Mouse (Mus musculus): Measurements from ENCODE around the gene Ibsp.

Ibsp gene

DNA sequence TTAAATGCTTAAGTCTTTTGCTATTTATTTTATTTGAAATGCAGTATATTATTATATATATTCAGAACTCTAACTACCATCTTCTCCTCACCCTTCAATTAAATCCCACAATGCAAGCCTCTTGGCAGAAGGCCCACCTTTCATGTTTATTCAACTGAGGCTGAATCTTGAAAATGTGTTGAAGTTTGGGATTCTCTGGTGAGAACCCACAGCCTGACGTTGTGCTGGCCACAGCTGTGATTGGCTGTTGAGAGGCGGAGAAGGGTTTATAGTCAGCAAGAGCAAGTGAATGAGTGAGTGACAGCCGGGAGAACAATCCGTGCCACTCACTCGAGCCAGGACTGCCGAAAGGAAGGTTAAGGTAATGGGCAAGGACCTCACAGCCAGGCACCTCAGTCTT lies at the start of gene Ibsp:
TSS of gene Ibsp (plus strand) at position 178 of the 400 bp plus-strand sequence.
- no peak for DNase-seq (ENCODE audit: low spot score in 2 of 2)

DNA sequence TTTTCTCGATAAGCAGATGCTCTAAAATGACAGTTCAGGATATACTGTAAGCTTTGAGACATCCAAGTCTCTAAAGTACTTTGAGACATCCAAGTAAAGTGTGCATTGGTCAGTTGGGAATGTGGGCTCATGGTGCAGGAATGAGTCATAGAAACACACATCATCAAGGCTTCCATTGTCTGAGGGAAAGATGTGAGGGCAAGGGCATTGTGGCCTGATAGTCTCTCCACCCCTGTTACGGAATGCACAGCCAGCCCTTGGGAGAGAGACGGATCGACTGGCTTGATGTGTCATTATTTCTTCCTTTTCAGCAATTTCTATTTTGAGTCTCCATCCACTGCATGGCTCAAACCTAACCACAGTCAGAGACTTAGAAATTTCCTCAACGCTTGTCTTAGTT lies 47.2 kb upstream of the Ibsp start:
- DNase-seq (ENCODE audit: low spot score in 2 of 2) = no peak

DNA sequence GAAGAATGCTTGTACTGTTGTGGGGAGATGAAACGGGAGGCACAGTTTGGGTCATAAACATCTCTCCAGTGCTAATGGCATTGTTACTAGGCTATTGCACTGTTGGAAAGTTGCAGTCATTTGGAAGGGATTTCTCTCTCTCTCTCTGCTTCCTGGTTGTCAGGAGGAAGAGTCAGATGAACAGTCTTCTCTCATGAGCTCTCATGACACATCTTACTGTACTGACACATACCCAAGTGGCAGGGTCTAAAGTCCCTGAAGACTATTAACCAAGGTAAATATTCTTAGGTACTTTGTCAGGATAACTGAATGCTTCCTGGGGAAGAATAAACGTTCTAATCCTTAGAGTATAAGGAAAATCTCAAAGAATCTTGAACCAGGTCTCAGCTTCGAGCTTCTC lies 42.4 kb upstream of the Ibsp start:
- no peak for DNase-seq (ENCODE audit: low spot score in 2 of 2)

DNA sequence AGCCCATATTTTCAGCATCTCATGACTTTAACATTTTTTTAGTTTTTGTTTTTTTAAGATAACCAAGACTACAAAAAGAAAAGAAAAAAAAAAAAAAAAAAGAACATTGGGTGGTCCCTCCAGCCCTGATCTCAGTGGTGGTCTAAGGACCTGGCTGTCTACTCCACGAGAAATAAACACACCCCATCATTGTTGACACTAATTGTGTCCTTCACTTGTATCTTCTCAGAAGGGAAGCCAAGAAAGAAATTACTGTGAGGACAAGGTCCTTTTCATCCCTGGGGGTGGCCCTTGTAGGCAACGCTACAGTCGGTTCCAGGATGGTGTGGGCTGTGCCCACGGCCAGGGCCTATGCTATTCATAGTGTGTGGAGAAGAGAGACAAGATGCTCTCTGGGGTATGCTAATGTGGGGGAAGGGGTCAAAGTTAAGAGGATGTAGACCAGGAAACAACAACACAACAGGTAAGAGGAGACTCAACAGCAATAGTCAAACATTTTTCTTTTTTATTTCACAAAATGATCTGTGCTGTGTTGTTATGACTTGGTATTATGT lies 37.0 kb upstream of the Ibsp start:
- no peak for DNase-seq (ENCODE audit: low spot score in 2 of 2)

DNA sequence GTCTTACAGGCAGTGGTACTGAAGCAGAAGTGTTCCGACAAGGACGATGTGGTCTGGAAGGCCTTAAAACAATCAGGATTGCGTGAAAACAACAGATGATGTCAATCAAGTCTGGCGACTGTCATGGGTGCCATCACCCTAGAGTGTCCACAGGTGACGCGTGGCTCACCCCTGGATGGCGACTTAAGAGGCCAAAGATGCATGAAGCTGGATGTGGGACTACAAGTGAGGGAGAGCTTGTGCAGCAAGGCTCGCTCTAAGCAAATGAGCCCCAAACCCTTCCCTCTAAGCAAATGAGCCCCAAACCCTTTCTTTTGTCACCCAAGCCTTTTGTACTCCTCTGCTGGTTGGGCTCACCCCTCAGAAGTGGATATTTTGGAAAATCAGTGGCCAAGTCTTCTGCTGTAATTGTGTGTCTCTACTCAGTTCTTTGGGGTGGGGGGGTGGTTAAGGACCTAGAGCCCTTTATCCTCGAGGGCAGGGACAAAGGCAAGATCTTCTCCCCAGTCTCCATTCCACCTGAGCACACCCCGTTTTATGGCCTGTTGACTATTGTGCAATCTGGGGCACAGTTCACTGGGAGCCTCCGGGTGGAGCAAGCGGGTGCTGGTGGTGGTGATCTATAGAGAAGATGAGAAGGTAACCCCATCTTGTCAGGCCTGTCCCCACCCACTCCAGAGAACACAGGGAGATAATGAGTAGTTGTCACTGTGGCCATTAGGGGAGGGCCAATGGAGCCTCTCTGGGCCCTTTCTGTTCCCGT lies 35.8 kb upstream of the Ibsp start:
- DNase-seq (ENCODE audit: low spot score in 2 of 2) = no peak

DNA sequence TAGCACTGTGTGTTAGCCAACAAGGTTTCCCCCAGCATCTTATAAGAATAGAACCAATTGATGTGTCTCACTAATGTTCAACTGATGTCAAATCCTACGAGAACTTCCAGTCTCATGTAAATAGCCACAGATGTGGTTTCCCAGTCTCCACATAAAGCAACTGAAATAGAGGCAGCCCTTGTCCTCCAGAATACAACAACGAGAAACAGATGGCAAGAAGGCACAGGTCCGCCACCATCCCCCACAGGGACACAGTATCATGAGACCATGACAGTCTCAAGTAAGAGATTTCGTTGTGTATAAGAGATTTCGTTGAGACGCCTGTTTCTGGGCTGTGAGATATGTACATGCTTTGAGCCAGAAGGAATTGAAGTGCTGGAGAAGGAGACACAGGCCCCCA lies 4.8 kb upstream of the Ibsp start:
- DNase-seq (ENCODE audit: low spot score in 2 of 2) = no peak

DNA sequence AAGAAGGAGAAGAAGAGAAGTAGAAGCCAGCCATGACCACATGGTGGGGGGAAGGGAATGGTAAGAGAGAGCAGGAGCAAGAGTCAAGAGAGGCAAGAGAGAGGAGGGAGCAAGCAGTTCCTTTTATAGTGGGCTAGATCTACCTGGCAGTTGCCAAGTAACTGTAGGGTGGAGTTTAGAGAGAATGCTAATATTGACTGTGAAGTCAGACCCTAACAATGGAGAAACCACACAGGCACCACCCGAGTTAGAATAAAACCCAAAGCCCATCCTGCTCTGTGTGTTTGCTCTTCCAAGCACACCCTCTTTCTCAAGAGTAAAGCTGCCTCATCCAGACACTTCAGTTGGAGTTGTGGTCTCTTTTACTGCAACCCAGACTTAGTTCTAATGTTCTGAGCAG lies 15.1 kb downstream of the Ibsp start:
- DNase-seq (ENCODE audit: low spot score in 2 of 2) = no peak

DNA sequence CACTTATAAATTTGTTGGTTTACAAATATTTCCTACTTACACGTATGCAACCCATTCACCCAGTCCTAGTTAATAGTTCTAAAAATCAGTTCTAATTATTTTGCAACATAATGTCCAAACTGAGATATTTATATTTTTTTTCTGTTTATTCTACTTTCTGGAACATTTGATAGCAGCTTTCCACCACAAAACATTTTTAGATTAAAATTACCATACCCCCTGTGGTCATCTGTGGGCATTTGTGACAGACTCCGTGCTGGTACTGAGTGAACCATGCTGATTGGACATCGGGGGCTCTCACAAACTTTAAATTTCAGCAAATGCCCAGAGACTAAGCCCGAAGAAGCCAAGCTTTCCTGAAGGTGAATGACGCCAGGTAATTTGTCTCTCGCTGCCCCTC lies 26.1 kb downstream of the Ibsp start, which contains the start of gene Mepe:
TSS of gene Mepe (plus strand) at position 301 of the 400 bp plus-strand sequence.
- DNase-seq (ENCODE audit: low spot score in 2 of 2) = no peak

DNA sequence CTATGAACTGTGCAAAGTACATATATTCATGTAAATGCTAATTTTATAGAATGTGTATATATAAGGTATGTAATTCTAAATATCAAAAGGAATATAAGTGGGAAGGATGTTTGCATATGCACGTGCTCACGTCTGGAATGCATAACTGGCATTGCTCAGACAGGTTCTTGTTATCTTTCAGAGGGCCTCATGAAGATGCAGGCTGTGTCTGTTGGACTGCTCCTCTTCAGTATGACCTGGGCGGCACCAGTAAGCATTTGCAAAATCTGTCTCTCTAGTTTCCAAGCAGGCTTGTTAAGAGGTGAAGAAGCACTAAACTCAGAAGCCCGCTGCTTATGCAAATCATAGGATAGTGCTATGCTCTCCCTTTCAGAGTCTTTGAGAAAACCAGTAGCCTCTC lies 27.9 kb downstream of the Ibsp start:
- DNase-seq (ENCODE audit: low spot score in 2 of 2) = no peak

DNA sequence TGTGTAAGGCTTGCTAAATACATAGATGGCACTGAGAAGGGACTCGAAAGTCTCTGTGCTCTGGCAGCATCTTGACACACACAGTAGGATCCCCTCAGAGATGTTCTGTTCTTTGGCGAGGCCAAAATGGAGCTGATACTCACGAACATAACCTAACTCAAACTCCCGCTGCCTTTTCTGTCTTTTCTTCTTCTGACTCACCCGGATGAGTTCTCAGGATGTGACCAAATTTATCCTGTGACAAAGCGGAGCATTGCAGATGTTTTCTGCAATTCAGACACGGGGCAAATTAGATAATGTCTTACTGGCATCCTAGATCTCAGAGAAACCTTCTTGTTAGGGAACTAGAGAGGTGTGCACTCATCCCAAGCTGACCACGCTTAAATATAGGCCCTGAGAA lies 28.4 kb downstream of the Ibsp start:
- no peak for DNase-seq (ENCODE audit: low spot score in 2 of 2)

DNA sequence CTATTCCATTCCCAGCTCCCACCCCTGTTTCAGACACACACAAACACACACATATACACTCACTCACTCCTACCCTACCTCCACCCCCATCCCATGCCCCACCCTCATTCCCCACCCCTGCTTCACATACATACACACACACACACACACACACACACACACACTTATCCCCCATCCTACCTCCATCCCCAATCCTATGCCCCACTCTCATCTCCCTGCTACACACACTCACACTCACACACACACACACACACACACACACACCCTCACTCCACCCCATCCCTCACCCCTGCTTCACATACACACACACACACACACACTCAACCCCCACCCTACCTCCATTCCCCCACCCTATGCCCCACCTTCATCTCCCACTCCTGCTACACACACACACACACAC lies 28.9 kb downstream of the Ibsp start:
- DNase-seq (ENCODE audit: low spot score in 2 of 2) = no peak

DNA sequence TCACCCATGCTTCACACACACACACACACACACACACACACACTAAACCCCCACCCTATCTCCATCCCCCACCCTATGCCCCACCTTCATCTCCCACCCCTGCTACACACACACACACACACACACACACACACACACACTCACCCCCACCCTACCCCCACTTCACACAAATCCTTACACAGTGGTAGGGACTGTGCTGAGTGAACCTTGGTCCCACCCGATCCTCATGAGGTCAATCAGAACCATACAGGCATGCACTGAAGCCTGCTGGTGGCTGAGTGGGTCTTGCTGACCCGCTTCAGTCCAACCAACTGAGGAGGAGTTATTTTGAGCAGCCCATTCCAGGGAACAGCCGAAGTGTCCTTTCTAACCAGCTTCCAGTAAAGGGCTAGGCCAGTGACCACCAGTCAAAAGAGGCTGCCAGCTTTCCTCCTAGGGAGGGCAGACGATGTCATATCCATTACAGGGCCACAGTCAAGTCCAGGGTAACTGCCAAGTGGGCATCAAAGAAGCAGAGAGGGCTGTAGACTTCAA lies 29.4 kb downstream of the Ibsp start:
- DNase-seq (ENCODE audit: low spot score in 2 of 2) = no peak

DNA sequence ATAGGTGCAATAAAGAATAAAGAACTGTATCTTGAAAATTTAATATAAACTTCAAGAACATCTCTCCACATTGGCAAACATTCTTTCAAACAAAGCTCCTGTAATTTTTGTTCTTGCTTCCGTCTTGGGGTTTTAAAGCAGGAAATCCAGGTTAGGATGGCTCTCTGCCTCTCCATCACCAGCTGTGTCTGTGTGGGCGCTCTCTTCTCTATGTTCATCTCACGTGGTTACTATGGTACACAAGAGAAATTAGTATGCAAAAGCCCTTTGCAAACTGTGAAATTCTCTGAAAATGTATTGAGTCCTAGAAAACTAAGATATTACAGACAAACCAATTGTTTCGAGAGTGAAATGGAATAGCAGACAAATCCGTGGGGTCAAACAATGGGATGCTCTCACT lies 30.4 kb downstream of the Ibsp start:
- DNase-seq (ENCODE audit: low spot score in 2 of 2) = no peak

DNA sequence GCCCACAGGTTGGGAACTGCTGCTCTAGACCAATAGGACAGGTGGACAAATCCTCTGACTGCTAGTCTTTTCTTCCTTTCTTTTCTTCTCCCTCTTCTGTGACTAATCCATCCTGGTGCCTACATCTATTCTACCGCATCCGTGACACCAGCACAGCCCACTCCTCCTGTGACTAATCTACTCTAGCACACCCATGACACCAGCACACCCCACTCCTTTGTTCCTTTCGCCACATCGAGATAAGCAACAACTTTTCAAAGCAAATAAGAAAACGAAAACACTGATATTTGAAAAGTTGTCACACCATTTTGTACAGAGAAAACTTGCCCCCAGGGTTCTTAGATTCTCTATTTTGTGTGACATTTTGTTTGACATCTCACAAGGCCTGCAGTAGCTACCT lies 31.1 kb downstream of the Ibsp start:
- no peak for DNase-seq (ENCODE audit: low spot score in 2 of 2)

DNA sequence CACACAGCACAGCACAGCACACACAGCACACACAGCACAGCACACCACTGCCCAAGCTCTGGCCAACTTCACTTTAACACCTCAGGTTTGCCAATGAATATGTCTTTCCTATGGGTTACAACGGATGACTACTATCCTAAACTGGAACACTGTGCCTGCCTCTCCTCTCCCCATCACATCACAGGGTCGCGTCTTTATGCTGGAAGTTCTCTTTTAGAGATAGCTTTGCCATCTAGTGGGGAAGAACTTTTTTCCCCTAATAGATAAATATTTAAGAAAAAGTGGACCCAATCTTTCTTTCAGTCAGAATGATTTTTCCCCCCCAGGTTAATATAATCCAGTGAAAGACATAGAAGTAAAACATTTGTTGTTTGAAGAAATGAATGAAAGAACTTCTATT lies 33.3 kb downstream of the Ibsp start:
- no peak for DNase-seq (ENCODE audit: low spot score in 2 of 2)

DNA sequence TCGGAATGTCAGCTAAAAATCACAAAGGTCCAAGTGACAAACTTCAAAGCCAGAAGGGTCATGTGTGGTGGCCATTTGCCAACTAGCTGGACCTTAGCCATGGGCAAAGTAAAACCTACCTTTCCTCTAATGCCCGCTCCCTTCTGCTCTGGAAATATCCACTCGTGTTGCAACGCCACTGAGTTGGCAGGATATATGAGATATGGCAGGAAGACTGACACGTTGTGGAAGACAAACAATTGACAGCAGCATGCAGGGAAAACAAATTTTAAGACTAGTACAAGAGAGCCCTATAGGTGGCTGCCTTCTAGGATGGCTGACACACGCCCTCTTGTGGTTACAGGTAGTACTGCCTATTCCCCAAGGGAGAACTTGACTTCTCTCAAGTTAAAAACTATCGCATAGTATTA lies 34.3 kb downstream of the Ibsp start:
- DNase-seq (ENCODE audit: low spot score in 2 of 2) = peak in 1 of 2 experiments; percentile 9

DNA sequence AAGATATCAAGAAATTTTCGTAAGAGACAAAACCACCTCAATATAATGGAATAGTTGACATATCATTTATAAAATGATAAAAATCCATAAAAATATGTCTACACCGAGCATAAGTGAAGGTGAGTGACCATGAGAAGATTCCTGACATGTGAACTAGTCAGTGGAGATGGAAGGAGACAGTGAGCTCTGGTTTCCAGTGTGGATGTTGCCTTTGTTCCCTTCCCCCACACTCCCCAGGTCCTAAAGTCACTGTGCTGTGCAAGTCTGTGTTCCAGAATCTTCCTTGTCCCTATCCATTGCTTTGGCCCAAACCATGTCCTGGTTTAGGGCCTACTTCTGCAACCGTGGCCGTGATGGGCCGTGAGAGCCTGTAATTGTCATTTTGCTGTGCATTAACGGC lies 34.7 kb downstream of the Ibsp start:
- DNase-seq (ENCODE audit: low spot score in 2 of 2) = no peak

DNA sequence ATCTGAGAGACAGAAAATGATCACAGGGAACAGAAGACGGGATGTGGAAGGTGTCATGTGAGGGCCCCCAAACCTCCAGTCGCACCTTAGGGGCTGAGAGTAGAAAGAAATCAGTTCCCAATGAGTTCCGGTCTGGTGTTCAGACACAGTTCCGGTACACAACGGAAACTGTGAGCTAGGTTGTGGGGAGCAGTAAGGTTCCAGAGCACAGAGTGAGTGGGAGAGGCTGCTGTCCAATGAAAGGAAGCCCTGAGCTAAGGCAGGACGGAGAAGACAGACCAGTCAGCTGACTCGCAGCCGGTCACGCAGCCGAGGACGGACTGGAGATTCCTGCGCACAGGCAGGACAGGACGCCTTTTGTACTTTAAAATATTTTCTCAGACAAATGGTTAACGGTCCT lies 35.5 kb downstream of the Ibsp start:
- no peak for DNase-seq (ENCODE audit: low spot score in 2 of 2)

DNA sequence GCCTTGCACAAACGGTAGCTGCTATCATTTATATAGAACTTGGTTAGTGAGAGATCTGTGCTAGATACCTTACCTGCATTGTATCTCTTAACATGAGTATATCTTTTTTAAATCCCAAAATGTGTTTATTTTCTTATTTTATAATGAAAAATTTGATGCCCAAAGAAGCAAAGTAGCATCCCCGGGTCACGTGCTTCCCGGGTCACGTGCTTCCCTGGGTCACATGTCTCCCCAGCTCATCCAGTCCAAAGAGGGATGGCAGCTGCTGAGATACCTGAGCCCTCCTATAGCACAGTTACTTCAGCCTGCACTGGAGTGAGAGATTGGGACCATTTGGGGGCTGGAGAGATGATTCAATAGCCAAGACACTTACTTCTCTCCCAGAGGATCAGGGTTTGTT lies 37.0 kb downstream of the Ibsp start:
- no peak for DNase-seq (ENCODE audit: low spot score in 2 of 2)

DNA sequence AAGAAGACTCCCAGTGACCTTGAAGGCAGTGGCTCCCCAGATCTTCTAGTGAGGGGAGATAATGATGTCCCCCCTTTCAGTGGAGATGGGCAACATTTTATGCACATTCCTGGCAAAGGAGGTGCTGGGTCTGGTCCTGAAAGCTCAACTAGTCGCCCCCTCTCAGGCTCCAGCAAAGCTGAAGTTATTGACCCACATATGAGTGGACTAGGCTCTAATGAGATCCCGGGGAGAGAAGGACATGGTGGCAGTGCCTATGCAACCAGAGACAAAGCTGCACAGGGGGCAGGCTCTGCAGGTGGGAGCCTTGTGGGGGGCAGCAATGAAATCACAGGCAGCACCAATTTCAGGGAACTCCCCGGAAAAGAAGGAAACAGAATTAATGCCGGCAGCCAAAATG lies 38.5 kb downstream of the Ibsp start:
- no peak for DNase-seq (ENCODE audit: low spot score in 2 of 2)

DNA sequence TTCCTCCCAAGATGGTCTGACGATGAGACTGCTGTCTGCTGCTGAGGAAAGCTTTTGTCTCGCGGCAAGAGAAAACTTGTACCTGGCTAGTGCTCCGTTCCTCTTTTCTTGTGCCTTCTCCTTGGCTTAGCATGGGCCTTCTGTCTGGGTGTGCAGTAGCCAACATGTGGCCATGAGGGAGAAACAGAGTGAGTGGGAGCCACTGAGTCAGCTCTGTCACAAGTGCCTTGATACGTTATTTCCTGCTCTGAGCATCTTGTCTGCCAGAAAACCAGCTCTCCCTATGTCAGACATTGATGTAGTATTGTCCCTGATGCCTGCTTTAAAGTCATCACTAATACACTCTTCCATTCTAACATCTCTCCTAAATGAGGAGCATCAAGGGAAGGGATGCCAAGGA lies 40.0 kb downstream of the Ibsp start:
- no peak for DNase-seq (ENCODE audit: low spot score in 2 of 2)

DNA sequence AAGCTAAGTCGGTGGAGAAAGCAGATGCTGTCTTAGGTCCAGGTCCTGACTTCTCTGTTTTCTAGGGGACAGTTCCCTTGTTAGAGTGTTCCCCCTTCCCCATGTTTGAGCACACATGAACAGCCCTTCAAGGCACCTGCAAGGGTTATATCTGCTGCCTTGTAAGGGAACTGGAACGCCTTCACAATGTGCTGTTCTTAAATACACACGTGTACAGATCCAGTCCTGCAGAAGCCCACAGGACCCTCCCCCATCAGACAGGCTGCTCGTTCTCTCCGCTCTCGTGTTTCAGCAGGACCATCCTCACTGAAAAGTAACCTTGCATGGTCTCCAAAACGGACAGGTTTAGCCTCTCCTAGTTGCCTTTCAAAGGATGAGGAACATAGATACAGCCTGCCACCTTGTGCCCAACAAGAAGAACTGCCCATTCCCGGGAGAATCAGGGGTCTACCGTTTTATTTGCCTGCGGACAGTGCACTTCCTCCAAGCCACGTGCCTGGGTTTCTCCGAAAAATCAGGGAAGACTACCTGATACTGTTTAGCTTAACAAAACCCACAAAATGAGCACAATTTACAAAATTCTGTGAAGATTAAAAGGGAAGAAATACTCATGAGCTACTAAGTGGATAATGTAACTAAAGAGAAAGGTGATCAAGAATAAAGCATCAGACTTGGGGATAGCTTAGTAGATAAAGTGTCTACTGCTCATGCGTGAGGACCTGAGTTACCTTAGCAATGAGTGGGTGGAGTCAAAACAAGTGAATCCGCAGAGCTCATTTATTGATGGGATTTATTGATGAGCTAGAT lies 40.9 kb downstream of the Ibsp start:
- no peak for DNase-seq (ENCODE audit: low spot score in 2 of 2)

DNA sequence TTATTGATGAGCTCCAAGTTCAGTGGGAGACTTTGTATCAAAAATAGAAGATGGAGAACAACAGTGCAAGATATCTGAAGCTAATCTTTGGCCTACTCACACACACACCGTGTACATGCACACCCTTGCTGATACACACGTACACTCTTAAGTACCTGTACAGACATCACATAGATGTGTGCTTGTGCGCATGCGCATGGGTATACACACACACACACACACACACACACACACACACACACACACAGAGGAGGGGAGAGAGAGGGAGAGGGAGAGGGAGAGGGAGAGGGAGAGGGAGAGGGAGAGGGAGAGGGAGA lies 41.5 kb downstream of the Ibsp start:
- no peak for DNase-seq (ENCODE audit: low spot score in 2 of 2)

Data from spleen, postnatal 14 days (tissue).